Mouse (Mus musculus) thymus, adult 2 months (tissue): ENCODE data around the gene Bbs10.

ENCODE experiments used
- CTCF ChIP-seq: fragments of 200-500 bp; IDR thresholded peaks from 2 replicates; pipeline ENCODE4 v1.5.1; 2012; ENCODE audit warnings: mild to moderate bottlenecking, control low read depth, low read length, moderate library complexity, borderline replicate concordance; ENCODE audit not compliant: control insufficient read depth, poor library complexity, insufficient read depth; ENCODE audit errors: extremely low read depth
- POLR2A ChIP-seq: fragments of 200-500 bp; IDR thresholded peaks from 2 replicates; pipeline ENCODE4 v1.6.1; 2012; ENCODE audit warnings: mild to moderate bottlenecking, low read length, control low read depth, moderate library complexity; ENCODE audit not compliant: control insufficient read depth, poor library complexity, insufficient read depth; ENCODE audit errors: extremely low read depth

DNA sequence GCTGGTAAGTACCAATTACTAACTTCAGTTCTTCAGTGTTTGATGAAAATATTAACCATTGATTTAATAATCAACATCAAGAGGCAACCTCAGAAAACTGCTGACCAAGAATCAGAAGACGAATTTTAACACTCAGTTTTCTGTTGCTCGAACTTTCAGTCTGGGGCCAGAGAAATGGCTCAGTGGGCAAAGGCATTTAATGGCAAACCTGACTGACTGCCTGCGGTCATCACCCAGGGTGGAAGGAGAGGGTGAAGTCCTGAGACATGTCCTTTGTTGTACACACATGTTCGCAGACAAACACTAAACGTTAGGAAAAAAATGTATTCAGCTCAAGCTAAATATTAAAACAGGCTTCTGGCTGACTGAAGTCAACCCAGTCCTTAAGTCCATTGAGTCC is 2.6 kb downstream of the Bbs10 start:
- TF ChIP-seq CTCF (no peak), POLR2A (no peak)
